Mouse (Mus musculus) layer of hippocampus, adult 11-12 months (tissue): ENCODE results near the gene Laptm5.

Experiments
- DNase-seq: peaks from one replicate; pipeline ENCODE4 v3.0.0; 2022; ENCODE audit warnings: low spot score

The Laptm5 gene

GRCm38 (mm10) chr4:130913077-130913476 lies at the start of gene Laptm5:
Laptm5 (plus strand) TSS chr4:130913125.
- peak; percentile 55 for DNase-seq

- no peak for DNase-seq
Observed at GRCm38 (mm10) chr4:130865460-130865859, 47.5 kb upstream of the Laptm5 start.

GRCm38 (mm10) chr4:130865901-130866371 lies 47.0 kb upstream of the Laptm5 start:
- DNase-seq, result peak; percentile 85

- DNase-seq, result no peak
Observed at GRCm38 (mm10) chr4:130867940-130868339, 45.0 kb upstream of the Laptm5 start.

- DNase-seq, result no peak
Observed at GRCm38 (mm10) chr4:130868803-130869202, 44.1 kb upstream of the Laptm5 start.

GRCm38 (mm10) chr4:130872414-130872813 lies 40.5 kb upstream of the Laptm5 start:
- no peak for DNase-seq

GRCm38 (mm10) chr4:130873440-130873839 lies 39.5 kb upstream of the Laptm5 start:
- DNase-seq, result no peak

GRCm38 (mm10) chr4:130874601-130875000 lies 38.3 kb upstream of the Laptm5 start:
- DNase-seq, result peak; percentile 59

- no peak for DNase-seq
Observed at GRCm38 (mm10) chr4:130876016-130876726, 36.8 kb upstream of the Laptm5 start.

GRCm38 (mm10) chr4:130878273-130879047 lies 34.5 kb upstream of the Laptm5 start:
- peak; percentile 94 for DNase-seq

GRCm38 (mm10) chr4:130879048-130879384 lies 33.9 kb upstream of the Laptm5 start:
- no peak for DNase-seq

GRCm38 (mm10) chr4:130881336-130881735 lies 31.6 kb upstream of the Laptm5 start:
- DNase-seq, result no peak

- no peak for DNase-seq
Observed at GRCm38 (mm10) chr4:130882762-130883161, 30.2 kb upstream of the Laptm5 start.

GRCm38 (mm10) chr4:130883820-130884533 lies 28.9 kb upstream of the Laptm5 start:
- no peak for DNase-seq

- no peak for DNase-seq
Observed at GRCm38 (mm10) chr4:130887148-130887745, 25.7 kb upstream of the Laptm5 start.

- no peak for DNase-seq
Observed at GRCm38 (mm10) chr4:130889777-130890510, 23.0 kb upstream of the Laptm5 start.

- DNase-seq, result no peak
Observed at GRCm38 (mm10) chr4:130890511-130890840, 22.4 kb upstream of the Laptm5 start.

- peak; percentile 83 for DNase-seq
Observed at GRCm38 (mm10) chr4:130892001-130892587, 20.8 kb upstream of the Laptm5 start.

GRCm38 (mm10) chr4:130893688-130894087 lies 19.2 kb upstream of the Laptm5 start:
- no peak for DNase-seq

- DNase-seq, result no peak
Observed at GRCm38 (mm10) chr4:130895701-130896100, 17.2 kb upstream of the Laptm5 start.

GRCm38 (mm10) chr4:130896372-130896771 lies 16.6 kb upstream of the Laptm5 start:
- peak; percentile 68 for DNase-seq
